Mouse (Mus musculus) erythroblast, embryonic 14.5 days (primary cell): ENCODE results near the gene Jag2. TPM values are rescaled to one million over a fixed set of nuclear protein-coding genes. Genes with fewer than 3 reads are reported as not detected.

Source experiments
- H3K27me3 ChIP-seq: 2 replicates; pipeline ENCODE4 v1.6.1; 2012; ENCODE audit warnings: inconsistent platforms; ENCODE audit not compliant: control insufficient read depth
- H3K36me3 ChIP-seq: 2 replicates; pipeline ENCODE4 v1.6.1; 2012; ENCODE audit warnings: mild to moderate bottlenecking, inconsistent platforms; ENCODE audit not compliant: control insufficient read depth
- H3K4me1 ChIP-seq: 2 replicates; pipeline ENCODE4 v1.6.1; 2012; ENCODE audit warnings: inconsistent platforms; ENCODE audit not compliant: control insufficient read depth
- H3K4me3 ChIP-seq: replicated peaks from 2 replicates; pipeline ENCODE3; 2012; ENCODE audit warnings: moderate library complexity, mild to moderate bottlenecking, inconsistent platforms
- H3K9me3 ChIP-seq: 2 replicates; pipeline ENCODE4 v1.6.1; 2012; ENCODE audit warnings: low read length, inconsistent platforms, mixed read lengths; ENCODE audit not compliant: control insufficient read depth
- GATA1 ChIP-seq: IDR thresholded peaks from 2 replicates; pipeline ENCODE4 v1.6.1; 2012; ENCODE audit warnings: low read length, inconsistent platforms, mixed read lengths
- TAL1 ChIP-seq: IDR thresholded peaks from 3 replicates; pipeline ENCODE4 v1.6.1; 2012; ENCODE audit warnings: low read length, inconsistent platforms, mixed read lengths
- polyA plus RNA-seq: library from polyadenylated mRNA; stranded (reverse); fragments of >175 nt; gene quantifications from 2 replicates; pipeline ENCODE4 v1.2.3, GENCODE M21; 2012

The Jag2 gene
- polyA plus RNA-seq, 1 experiment: not detected

DNA sequence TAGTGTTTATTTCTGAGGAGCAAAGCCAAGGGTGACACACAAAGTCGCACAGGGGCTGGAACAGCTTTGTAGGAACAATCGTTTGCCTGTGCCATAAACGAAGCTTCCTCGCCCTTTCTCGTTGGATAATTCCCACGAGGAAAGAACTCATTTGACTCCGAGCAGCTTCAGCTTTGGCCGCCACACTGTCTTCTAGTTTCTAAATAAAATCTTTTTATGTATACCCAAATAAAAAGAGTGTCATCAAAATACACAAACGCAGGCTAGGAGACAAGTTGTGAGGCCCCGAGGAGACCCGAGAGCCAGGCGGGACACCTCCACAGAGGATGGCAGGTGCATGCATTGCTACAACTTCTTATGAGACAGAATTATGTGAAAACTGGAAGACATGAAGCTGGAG is 31.2 kb downstream of the Jag2 start:
- no peaks in the 10 kb centered on the region for H3K4me1 ChIP-seq
- no peak for TF ChIP-seq TAL1
- TF ChIP-seq GATA1: no peak
- H3K9me3 ChIP-seq: no peaks in the 10 kb centered on the region
- no peaks in the 10 kb centered on the region for H3K36me3 ChIP-seq
- H3K27me3 ChIP-seq: peaks cover 26% of the 10 kb centered on the region
- no peak overlapping the region for H3K4me3 ChIP-seq

DNA sequence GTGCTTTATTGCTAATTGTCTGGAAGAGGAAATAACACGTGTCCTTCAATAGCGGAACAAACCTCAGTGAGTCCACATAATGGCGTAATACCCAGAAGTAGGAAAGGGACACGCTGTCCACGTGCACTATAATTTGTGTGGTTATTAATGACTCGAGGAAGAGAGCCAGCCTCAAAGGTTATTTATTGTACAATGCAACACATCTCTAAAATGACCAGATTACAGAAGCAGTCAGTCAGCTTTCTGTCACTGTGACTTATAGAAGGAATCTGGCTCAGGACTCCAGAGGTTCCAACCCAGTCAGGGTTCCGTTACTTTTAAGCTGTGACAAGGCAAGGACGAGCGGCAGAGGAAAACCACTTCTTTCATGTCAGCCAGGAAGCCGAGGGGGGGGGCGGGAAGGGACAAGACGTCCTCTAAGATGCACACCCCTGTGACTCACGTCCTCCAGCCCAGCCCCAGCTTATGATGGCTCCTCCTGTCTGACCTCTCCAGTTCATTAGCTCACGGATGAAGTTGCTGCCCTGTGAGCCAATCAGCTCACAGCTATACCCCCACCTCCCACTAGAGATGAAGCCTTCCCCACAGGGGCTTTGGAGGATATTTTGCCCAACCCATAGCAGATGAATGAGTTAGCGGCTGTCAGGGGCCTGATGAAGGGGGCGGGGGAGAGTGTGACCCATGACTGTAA is 31.9 kb downstream of the Jag2 start:
- Histone ChIP-seq H3K4me1 (no peaks in the 10 kb centered on the region), H3K9me3 (no peaks in the 10 kb centered on the region), H3K36me3 (no peaks in the 10 kb centered on the region), H3K27me3 (peaks cover 29% of the 10 kb centered on the region), H3K4me3 (no peak overlapping the region)
- no peak for TF ChIP-seq GATA1
- no peak for TF ChIP-seq TAL1

DNA sequence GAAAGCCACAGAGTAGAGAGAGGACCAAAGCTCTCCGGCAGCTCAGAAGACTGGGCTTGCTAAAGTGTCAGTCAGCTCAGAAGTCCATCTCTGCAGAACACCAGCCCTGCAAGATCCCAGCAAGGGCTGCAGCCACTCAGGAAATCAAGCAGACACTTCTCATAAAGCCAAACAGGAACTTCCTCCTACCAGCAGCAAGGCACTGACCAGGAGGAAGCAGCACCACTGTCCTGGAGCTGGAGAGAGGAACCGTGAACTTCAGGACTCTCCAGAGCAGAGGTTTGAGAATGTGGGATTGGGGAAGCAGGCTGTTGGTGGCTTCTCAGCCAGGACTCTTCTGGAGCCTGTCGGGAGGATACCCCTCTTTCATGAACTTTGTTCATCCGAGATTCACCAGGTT is 34.6 kb downstream of the Jag2 start:
- H3K27me3 ChIP-seq: peaks cover 29% of the 10 kb centered on the region
- no peaks in the 10 kb centered on the region for H3K36me3 ChIP-seq
- no peak overlapping the region for H3K4me3 ChIP-seq
- H3K4me1 ChIP-seq: no peaks in the 10 kb centered on the region
- TF ChIP-seq GATA1 (no peak), TAL1 (no peak)
- no peaks in the 10 kb centered on the region for H3K9me3 ChIP-seq

DNA sequence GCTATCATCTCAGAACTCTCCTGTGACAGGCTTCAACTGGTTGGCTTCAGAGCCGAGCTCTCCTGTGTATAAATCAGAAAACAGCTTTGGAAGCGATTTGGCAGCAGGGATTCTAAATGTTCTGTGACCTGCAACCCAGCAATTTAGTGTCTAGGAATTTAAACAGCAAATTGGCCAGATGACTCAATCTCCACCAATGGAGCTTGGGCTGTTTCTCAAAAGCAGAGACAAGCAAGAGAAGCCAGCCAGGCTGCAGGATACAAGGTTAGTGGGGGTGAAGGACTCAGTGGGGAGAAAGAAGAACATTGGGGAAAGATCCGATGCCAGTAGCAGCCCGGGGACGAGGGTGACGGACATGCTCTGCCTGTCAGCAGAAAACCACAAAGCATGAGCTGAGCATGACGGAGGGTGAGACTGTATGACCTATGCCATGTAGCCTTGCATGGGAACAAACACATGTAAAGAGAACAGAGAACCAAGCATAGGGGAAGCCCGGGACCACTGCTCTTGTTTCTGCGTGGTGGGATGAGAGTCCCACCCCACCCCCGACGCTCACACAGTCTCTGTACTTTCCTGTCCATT is 35.2 kb downstream of the Jag2 start:
- TF ChIP-seq GATA1 (no peak), TAL1 (no peak)
- Histone ChIP-seq H3K27me3 (peaks cover 29% of the 10 kb centered on the region), H3K9me3 (no peaks in the 10 kb centered on the region), H3K36me3 (no peaks in the 10 kb centered on the region), H3K4me3 (no peak overlapping the region), H3K4me1 (no peaks in the 10 kb centered on the region)

- Histone ChIP-seq H3K27me3 (no peaks in the 10 kb centered on the region), H3K4me1 (no peaks in the 10 kb centered on the region), H3K36me3 (no peaks in the 10 kb centered on the region), H3K9me3 (no peaks in the 10 kb centered on the region), H3K4me3 (no peak overlapping the region)
- TF ChIP-seq GATA1 (no peak), TAL1 (no peak)
These were observed 44.1 kb downstream of the Jag2 start for GRCm38 (mm10) chr12:112885465-112885864.

DNA sequence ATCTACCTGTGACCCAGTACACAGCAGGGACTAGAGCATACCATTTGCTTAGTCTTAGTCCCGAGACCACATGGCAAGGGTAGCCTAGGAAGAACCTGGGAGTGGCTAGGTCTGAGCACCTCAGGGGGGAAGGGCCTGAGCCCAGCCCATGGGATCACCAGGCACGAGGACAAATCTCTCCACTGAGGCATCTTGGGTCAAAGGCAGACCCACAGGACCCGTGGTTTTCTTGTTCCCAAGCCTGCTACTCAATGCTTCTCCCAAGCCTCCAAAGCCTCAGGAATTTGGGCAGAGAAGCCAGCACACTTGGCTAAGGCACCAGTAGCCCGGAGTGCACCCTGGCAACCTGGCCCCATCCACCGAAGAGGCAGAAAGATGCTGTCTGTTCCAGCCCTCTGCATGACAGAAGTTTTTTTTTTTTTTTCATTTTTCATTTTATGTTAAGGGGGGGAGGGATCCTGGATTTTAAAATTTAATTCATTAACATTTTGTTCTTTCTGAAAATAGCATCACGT is 48.2 kb downstream of the Jag2 start:
- no peaks in the 10 kb centered on the region for H3K9me3 ChIP-seq
- H3K4me3 ChIP-seq: no peak overlapping the region
- no peaks in the 10 kb centered on the region for H3K36me3 ChIP-seq
- H3K27me3 ChIP-seq: peaks cover 35% of the 10 kb centered on the region
- TF ChIP-seq TAL1 (no peak), GATA1 (no peak)
- H3K4me1 ChIP-seq: peaks cover 6% of the 10 kb centered on the region

- no peak overlapping the region for H3K4me3 ChIP-seq
- H3K4me1 ChIP-seq: peaks cover 12% of the 10 kb centered on the region
- no peaks in the 10 kb centered on the region for H3K9me3 ChIP-seq
- TF ChIP-seq TAL1: no peak
- no peak for TF ChIP-seq GATA1
- peaks cover 41% of the 10 kb centered on the region for H3K27me3 ChIP-seq
- no peaks in the 10 kb centered on the region for H3K36me3 ChIP-seq
These were observed 48.9 kb downstream of the Jag2 start for GRCm38 (mm10) chr12:112880661-112881060.

- Histone ChIP-seq H3K27me3 (peaks cover 51% of the 10 kb centered on the region), H3K36me3 (no peaks in the 10 kb centered on the region), H3K9me3 (no peaks in the 10 kb centered on the region), H3K4me1 (peaks cover 13% of the 10 kb centered on the region), H3K4me3 (no peak overlapping the region)
- TF ChIP-seq GATA1 (no peak), TAL1 (no peak)
These were observed 49.8 kb downstream of the Jag2 start for GRCm38 (mm10) chr12:112879731-112880130.

DNA sequence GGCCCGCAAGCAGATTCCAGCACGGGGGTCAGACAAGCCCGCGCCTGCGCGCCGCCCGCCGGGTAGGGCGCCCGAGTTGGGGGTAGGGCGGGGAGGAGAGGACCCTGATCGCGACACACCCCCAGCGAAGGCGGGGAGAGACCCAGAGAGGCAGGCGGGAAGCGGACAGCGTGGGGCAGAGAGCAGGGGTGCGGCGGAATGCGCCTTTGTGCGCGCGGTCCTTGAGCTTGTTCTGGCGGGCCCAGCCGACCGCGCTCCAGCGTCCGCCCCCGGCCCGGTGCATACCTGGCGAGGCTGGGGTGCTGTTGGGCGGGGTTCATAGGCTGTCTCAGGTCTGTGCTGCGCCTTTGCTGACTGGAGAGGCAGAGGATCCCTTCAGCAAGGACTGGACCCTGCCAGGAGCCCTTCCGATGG is 52.0 kb downstream of the Jag2 start:
- Histone ChIP-seq H3K9me3 (no peaks in the 10 kb centered on the region), H3K4me1 (peaks cover 13% of the 10 kb centered on the region), H3K27me3 (peaks cover 71% of the 10 kb centered on the region), H3K4me3 (no peak overlapping the region), H3K36me3 (no peaks in the 10 kb centered on the region)
- TF ChIP-seq TAL1: no peak
